In genomic region chr5:42396695-42397094, GRCm38 (mm10) we compare ENCODE assay signal across 21 mouse cellular contexts.
"Had no signal": no experiment of that assay in that cellular context is flagged by ENCODE, and none has a peak within 500 bp of the region (broad histone marks: within the 10 kb centered on the region; RNA-seq: fewer than 3 reads in every experiment).

No protein-coding gene starts in this region.

- DNase-seq: lung, adult 2 months; lung, postnatal 14 days; lung, postnatal 36 days; retina, postnatal 1 day; right cerebral cortex, adult 18-20 months; right cerebral cortex, postnatal 25 days; right cerebral cortex, postnatal 4 days; spleen, adult 18-20 months; thymus, adult 18-20 months; thymus, postnatal 14 days; thymus, postnatal 36 days had no signal

- H3K9me3 ChIP-seq: lung, embryonic 15.5 days; megakaryocyte, embryonic 14.5 days; midbrain, embryonic 13.5 days; midbrain, embryonic 15.5 days; neural tube, embryonic 13.5 days; neural tube, embryonic 15.5 days had no signal

- H3K9ac ChIP-seq: lung, embryonic 15.5 days; midbrain, embryonic 13.5 days; midbrain, embryonic 15.5 days; neural tube, embryonic 13.5 days; neural tube, embryonic 15.5 days had no signal

- H3K27ac ChIP-seq: lung, embryonic 15.5 days; macrophage; midbrain, embryonic 13.5 days; midbrain, embryonic 15.5 days; neural tube, embryonic 13.5 days; neural tube, embryonic 15.5 days had no signal

- ATAC-seq: lung, postnatal 0 days; midbrain, embryonic 13.5 days; midbrain, embryonic 15.5 days had no signal

- H3K36me3 ChIP-seq: lung, embryonic 15.5 days; midbrain, embryonic 13.5 days; midbrain, embryonic 15.5 days; neural tube, embryonic 13.5 days; neural tube, embryonic 15.5 days had no signal

- H3K4me2 ChIP-seq: lung, embryonic 15.5 days; midbrain, embryonic 11.5 days; midbrain, embryonic 13.5 days; midbrain, embryonic 15.5 days; neural tube, embryonic 13.5 days; neural tube, embryonic 15.5 days had no signal

- H3K4me1 ChIP-seq: lung, embryonic 15.5 days; megakaryocyte, embryonic 14.5 days; midbrain, embryonic 13.5 days; midbrain, embryonic 15.5 days; neural tube, embryonic 13.5 days had no signal

- H3K4me3 ChIP-seq: lung, embryonic 15.5 days; megakaryocyte, embryonic 14.5 days; midbrain, embryonic 13.5 days; midbrain, embryonic 15.5 days; myocyte; neural tube, embryonic 13.5 days; neural tube, embryonic 15.5 days had no signal

- H3K27me3 ChIP-seq: lung, embryonic 15.5 days; megakaryocyte, embryonic 14.5 days; midbrain, embryonic 13.5 days; midbrain, embryonic 15.5 days; neural tube, embryonic 13.5 days; neural tube, embryonic 15.5 days had no signal
